Mouse (Mus musculus) E14TG2a.4 (cell line): ENCODE measurements around the gene 6430628N08Rik.

ENCODE experiments used
- H3K27me3 ChIP-seq: 2 replicates; pipeline ENCODE4 v1.6.1; 2014; ENCODE audit warnings: low read length, control low read depth; ENCODE audit not compliant: insufficient read depth
- H3K36me3 ChIP-seq: 2 replicates; pipeline ENCODE4 v1.6.1; 2014; ENCODE audit warnings: low read length, control low read depth; ENCODE audit not compliant: insufficient read depth
- H3K4me1 ChIP-seq: replicated peaks from 2 replicates; pipeline ENCODE4 v1.6.1; 2014; ENCODE audit warnings: low read depth, low read length, control low read depth
- H3K4me3 ChIP-seq: replicated peaks from 2 replicates; pipeline ENCODE4 v1.5.1; 2014; ENCODE audit warnings: mild to moderate bottlenecking, low read length
- H3K9me3 ChIP-seq: 2 replicates; pipeline ENCODE4 v1.6.1; 2014; ENCODE audit warnings: low read length, control low read depth
- CTCF ChIP-seq: conservative IDR thresholded peaks from 2 replicates; pipeline ENCODE4 v1.5.1; 2014; ENCODE audit warnings: low read length
- NANOG ChIP-seq: IDR thresholded peaks from 2 replicates; pipeline ENCODE4 v1.6.1; 2014; ENCODE audit warnings: borderline replicate concordance, low read length, mixed read lengths
- POU5F1 ChIP-seq: IDR thresholded peaks from 2 replicates; pipeline ENCODE4 v1.6.1; 2014; ENCODE audit warnings: low read length, borderline replicate concordance

The 6430628N08Rik gene

GRCm38 (mm10) chr4:115878216-115878678, 12.2 kb upstream of the 6430628N08Rik start:
- H3K9me3 ChIP-seq, result peaks cover 5% of the 10 kb centered on the region; the same call in 1 of the 2 replicates
- H3K4me1 ChIP-seq, result peaks cover 27% of the 10 kb centered on the region
- H3K4me3 ChIP-seq, result peak overlapping the region; percentile 27
- peaks cover 38% of the 10 kb centered on the region for H3K36me3 ChIP-seq
- H3K27me3 ChIP-seq, result peaks cover 92% of the 10 kb centered on the region
- TF ChIP-seq POU5F1 (peak; percentile 80; the same call in 1 of the 2 replicates), NANOG (peak; percentile 93), CTCF (no peak)

GRCm38 (mm10) chr4:115878828-115879227, 11.6 kb upstream of the 6430628N08Rik start:
- no peak for TF ChIP-seq NANOG
- TF ChIP-seq CTCF, result no peak
- TF ChIP-seq POU5F1, result no peak
- peaks cover 97% of the 10 kb centered on the region for H3K27me3 ChIP-seq

DNA sequence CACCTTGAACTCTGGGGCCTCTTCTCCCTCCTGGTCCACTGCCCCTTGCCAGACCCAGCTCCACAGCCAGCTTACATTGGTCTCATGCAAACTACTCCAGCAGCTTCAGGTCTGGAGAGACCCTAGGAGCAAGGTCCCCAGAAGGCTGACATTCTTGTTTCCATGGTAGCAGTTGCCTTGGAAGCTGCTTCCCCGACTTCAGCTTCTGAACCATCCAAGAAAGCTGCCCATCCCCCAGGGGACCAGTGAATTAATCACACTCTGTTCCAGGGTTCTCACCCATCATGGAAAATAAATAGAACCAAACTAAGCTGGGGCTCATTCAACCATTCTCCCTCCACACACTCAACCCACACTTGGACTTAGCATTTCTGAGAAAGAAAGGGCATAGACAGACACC, 9.3 kb upstream of the 6430628N08Rik start:
- TF ChIP-seq CTCF, result no peak
- TF ChIP-seq POU5F1, result no peak
- TF ChIP-seq NANOG, result no peak
- Histone ChIP-seq H3K4me3 (no peak overlapping the region), H3K27me3 (peaks cover 97% of the 10 kb centered on the region), H3K36me3 (peaks cover 10% of the 10 kb centered on the region), H3K4me1 (peaks cover 18% of the 10 kb centered on the region), H3K9me3 (peaks cover 5% of the 10 kb centered on the region; the same call in 1 of the 2 replicates)

More at GRCm38 (mm10) chr4:115878828-115879227, 11.6 kb upstream of the 6430628N08Rik start:
- Histone ChIP-seq H3K4me1 (peaks cover 23% of the 10 kb centered on the region), H3K9me3 (peaks cover 5% of the 10 kb centered on the region; the same call in 1 of the 2 replicates), H3K4me3 (no peak overlapping the region), H3K36me3 (peaks cover 34% of the 10 kb centered on the region)

GRCm38 (mm10) chr4:115882195-115882594, 8.3 kb upstream of the 6430628N08Rik start:
- Histone ChIP-seq H3K4me3 (no peak overlapping the region), H3K9me3 (no peaks in the 10 kb centered on the region), H3K27me3 (peaks cover 97% of the 10 kb centered on the region), H3K4me1 (peaks cover 18% of the 10 kb centered on the region), H3K36me3 (0 out of 2 replicates have a peak, but pooled peaks cover under 1% of the 10 kb centered on the region)
- TF ChIP-seq POU5F1 (no peak), CTCF (no peak), NANOG (no peak)

GRCm38 (mm10) chr4:115884022-115884421, 6.4 kb upstream of the 6430628N08Rik start, which contains the start of gene Kncn:
Gene Kncn, plus strand, starts transcription at chr4:115884400.
- Histone ChIP-seq H3K4me1 (no peaks in the 10 kb centered on the region), H3K4me3 (no peak within 1 kb of the TSS), H3K36me3 (no peaks in the 10 kb centered on the region), H3K27me3 (peaks cover 96% of the 10 kb centered on the region), H3K9me3 (0 out of 2 replicates have a peak, but pooled peaks cover 4% of the 10 kb centered on the region)
- TF ChIP-seq POU5F1 (no peak), NANOG (no peak), CTCF (no peak)

GRCm38 (mm10) chr4:115885846-115886245, 4.6 kb upstream of the 6430628N08Rik start:
- Histone ChIP-seq H3K36me3 (no peaks in the 10 kb centered on the region), H3K27me3 (peaks cover 96% of the 10 kb centered on the region), H3K4me3 (no peak overlapping the region), H3K4me1 (peaks cover 12% of the 10 kb centered on the region), H3K9me3 (0 out of 2 replicates have a peak, but pooled peaks cover 4% of the 10 kb centered on the region)
- TF ChIP-seq POU5F1 (no peak), NANOG (no peak), CTCF (no peak)

DNA sequence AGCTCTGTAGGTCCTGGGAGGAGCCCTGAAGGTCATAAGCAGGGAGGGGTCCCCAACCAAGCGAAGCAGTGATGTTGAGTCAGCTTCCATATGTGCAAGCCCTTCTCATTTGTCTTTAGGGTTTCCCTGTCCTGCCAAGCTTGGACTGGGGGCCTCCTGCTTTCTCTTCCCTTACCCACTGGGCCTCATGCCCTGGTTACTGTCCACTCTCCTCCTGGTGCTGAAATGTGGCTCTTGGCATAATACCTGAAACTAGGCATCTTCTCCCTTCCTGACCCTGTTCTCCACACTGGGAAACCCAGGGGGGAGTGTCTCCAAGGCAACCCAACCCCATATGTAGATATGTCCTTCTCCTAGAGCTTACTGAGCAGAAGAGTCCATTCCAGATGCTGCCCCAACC, 3.6 kb upstream of the 6430628N08Rik start:
- peaks cover 18% of the 10 kb centered on the region for H3K4me1 ChIP-seq
- no peak for TF ChIP-seq POU5F1
- TF ChIP-seq NANOG, result no peak
- no peak for TF ChIP-seq CTCF

DNA sequence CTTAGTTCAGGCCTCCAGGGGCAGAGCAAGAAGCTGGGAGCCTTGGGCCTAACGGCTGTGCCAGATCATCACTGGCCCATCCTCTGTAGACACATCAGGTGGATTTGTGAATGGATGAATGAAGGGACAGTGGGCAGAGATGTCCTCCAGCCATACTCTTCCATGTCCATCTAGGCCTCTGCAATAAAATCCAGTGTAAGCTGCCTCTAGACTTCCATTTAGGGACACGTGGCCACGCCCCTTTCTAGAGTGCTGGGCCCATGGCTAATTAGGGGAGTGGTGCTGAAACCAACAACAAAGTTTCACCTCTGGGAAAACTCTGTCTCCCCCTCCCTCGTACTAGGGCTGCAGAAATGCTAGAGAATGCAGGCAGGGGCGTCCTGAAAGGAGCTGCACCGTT, 399 bp upstream of the 6430628N08Rik start:
- H3K36me3 ChIP-seq, result no peaks in the 10 kb centered on the region
- 0 out of 2 replicates have a peak, but pooled peaks cover 4% of the 10 kb centered on the region for H3K9me3 ChIP-seq
- TF ChIP-seq POU5F1 (no peak), NANOG (no peak), CTCF (no peak)
- peaks cover 81% of the 10 kb centered on the region for H3K27me3 ChIP-seq
- H3K4me1 ChIP-seq, result peaks cover 29% of the 10 kb centered on the region
- peak overlapping the region; percentile 69 for H3K4me3 ChIP-seq

More for the DNA sequence above, 3.6 kb upstream of the 6430628N08Rik start:
- 0 out of 2 replicates have a peak, but pooled peaks cover 4% of the 10 kb centered on the region for H3K9me3 ChIP-seq
- no peaks in the 10 kb centered on the region for H3K36me3 ChIP-seq
- H3K27me3 ChIP-seq, result peaks cover 96% of the 10 kb centered on the region
- H3K4me3 ChIP-seq, result no peak overlapping the region
